Mouse (Mus musculus) forebrain, embryonic 14.5 days (tissue): Measurements from ENCODE around the gene H2afv. TPM values are rescaled to one million over a fixed set of nuclear protein-coding genes. Genes with fewer than 3 reads are reported as not detected.
A peak's percentile ranks its signal among the peaks of the same experiment; 100 is the strongest.
"Not testable (repeated sequence)": the region's sequence is repeated elsewhere in the genome, so short reads cannot be mapped to it uniquely, and the experiment has no call there.

Source experiments
- ATAC-seq: fragments of 200-750 bp; cut with Nextera tagmentation; 2 replicates; pipeline ENCODE4 v1.8.0; 2017; ENCODE audit warnings: mild to moderate bottlenecking, moderate library complexity
- DNase-seq: peaks from one replicate; pipeline ENCODE4 v3.0.0-alpha.2; 2015; ENCODE audit warnings: low spot score
- H3K27ac ChIP-seq: fragments of 300-500 bp; sonication (generic); 2 replicates; pipeline ENCODE4 v1.5.1; 2014; ENCODE audit warnings: low read depth, mild to moderate bottlenecking, control low read depth, low read length, moderate library complexity
- H3K27me3 ChIP-seq: fragments of 300-500 bp; sonication (generic); replicated peaks from 2 replicates; pipeline ENCODE4 v1.6.1; 2014; ENCODE audit warnings: low read length, control low read depth, mixed read lengths; ENCODE audit not compliant: control insufficient read depth, insufficient read depth
- H3K36me3 ChIP-seq: fragments of 300-500 bp; sonication (generic); 2 replicates; pipeline ENCODE4 v1.6.1; 2014; ENCODE audit warnings: low read length, control low read depth; ENCODE audit not compliant: control insufficient read depth, insufficient read depth
- H3K4me1 ChIP-seq: fragments of 300-500 bp; sonication (generic); 2 replicates; pipeline ENCODE4 v1.6.1; 2014; ENCODE audit warnings: antibody characterized with exemption, low read length, control low read depth; ENCODE audit not compliant: control insufficient read depth, insufficient read depth
- H3K4me2 ChIP-seq: fragments of 300-500 bp; sonication (generic); 2 replicates; pipeline ENCODE4 v1.6.1; 2014; ENCODE audit warnings: mild to moderate bottlenecking, control low read depth, low read length
- H3K4me3 ChIP-seq: fragments of 300-500 bp; sonication (generic); 2 replicates; pipeline ENCODE4 v1.5.1; 2014; ENCODE audit warnings: low read depth, low read length, control low read depth
- H3K9ac ChIP-seq: fragments of 300-500 bp; sonication (generic); 2 replicates; pipeline ENCODE4 v1.6.1; 2014; ENCODE audit warnings: mild to moderate bottlenecking, low read length, control low read depth, moderate library complexity
- H3K9me3 ChIP-seq: fragments of 300-500 bp; sonication (generic); replicated peaks from 2 replicates; pipeline ENCODE4 v1.6.1; 2016; ENCODE audit warnings: low read length, control low read depth, mixed read lengths; ENCODE audit not compliant: control insufficient read depth
- whole genome bisulfite sequencing: fragments of 180-500 bp; shearing (Covaris S2); extraction: QIAGEN DNeasy Blood & Tissue Kit; methylation state at CpG from one replicate; pipeline ENCODE4 v1.1.7; 2014; 5-methylcytosine and 5-hydroxymethylcytosine counted together
- polyA plus RNA-seq: library from polyadenylated mRNA; unstranded; fragments of >200 nt; fragmentation: Nextera tagmentation; extraction: Ambion mirVana; gene quantifications from 2 replicates; pipeline ENCODE4 v1.2.1, GENCODE M21; 2014

Gene H2afv
- polyA plus RNA-seq, 1 experiment from 2014 or later: 826 TPM

DNA sequence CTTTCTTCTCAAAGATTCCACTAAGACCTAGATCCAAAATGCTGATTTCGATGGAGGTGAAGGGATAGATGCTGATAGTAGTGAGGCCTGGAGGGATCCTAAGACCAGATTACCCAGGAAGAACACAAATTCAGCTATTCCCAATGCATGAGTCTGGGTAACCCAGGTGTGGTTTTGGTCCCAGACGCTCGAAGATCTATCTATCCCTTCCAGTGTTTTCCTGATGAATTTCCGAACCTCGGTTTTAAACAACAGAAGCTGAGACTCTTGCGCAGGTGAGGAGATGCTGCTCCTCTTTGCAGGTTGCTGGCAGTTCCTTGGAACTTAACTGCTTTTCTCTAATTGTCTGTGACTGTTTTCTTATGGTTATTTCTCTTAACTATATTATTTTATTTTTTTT is 30.1 kb upstream of the H2afv start:
- H3K27ac ChIP-seq: no peak overlapping the region; the same call in 1 of the 2 replicates
- peak overlapping the region; percentile 80 for H3K9ac ChIP-seq
- 39% methylated on average over 6 of the region's 6 CpGs for WGBS
- H3K36me3 ChIP-seq: peaks cover 2% of the 10 kb centered on the region; the same call in 1 of the 2 replicates
- no peak for ATAC-seq
- no peaks in the 10 kb centered on the region for H3K27me3 ChIP-seq
- peak overlapping the region; percentile 96 for H3K4me3 ChIP-seq
- DNase-seq: no peak
- H3K4me2 ChIP-seq: peak overlapping the region; percentile 98
- peaks cover 40% of the 10 kb centered on the region for H3K4me1 ChIP-seq
- H3K9me3 ChIP-seq: no peaks in the 10 kb centered on the region

DNA sequence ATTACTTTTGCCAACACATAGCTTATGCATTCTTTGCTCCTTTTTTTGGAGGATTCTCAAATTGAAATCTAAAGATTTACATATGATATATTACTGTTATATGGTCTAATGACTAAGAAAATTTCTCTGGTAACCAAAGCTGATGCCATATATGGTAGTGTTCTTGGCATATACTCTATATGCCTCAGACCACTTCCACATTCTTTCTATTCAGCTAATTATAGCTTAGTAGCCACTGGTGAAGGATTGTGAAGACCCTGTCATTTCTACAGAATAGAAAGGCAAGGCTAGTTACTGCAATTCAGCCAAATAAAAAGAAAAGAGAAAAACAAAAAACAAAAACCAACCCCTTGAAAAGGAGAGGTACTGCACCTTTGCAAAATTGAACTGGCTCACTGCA is 27.8 kb upstream of the H2afv start:
- H3K4me3 ChIP-seq: peak overlapping the region; percentile 96

DNA sequence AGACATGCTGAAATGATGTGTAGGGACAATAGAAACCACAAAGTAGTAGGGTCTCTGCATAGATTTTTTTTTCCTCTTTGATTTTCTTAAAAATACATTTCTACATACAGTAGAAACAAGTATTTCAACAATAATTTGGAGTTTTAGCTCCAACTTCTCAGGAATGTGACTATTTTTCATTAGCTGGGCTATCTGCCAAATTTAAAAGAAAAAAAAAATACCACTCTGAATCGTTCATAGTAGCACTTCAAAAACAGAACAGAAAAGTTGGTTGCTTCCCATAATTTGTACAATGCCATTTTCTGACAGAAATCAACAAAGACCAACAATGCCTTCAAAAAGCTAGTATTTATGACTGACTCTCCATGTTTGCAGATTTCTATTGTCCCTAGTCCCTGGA is 27.2 kb upstream of the H2afv start:
- Histone ChIP-seq H3K4me1 (peaks cover 42% of the 10 kb centered on the region), H3K27me3 (no peaks in the 10 kb centered on the region)
- 13% methylated on average over 1 of the region's 1 CpGs for WGBS

More for the DNA sequence above, 27.8 kb upstream of the H2afv start:
- DNase-seq: peak; percentile 22
- Histone ChIP-seq H3K36me3 (peaks cover 9% of the 10 kb centered on the region; the same call in 1 of the 2 replicates), H3K4me2 (peak overlapping the region; percentile 98), H3K9ac (peak overlapping the region; percentile 51), H3K27me3 (no peaks in the 10 kb centered on the region), H3K9me3 (no peaks in the 10 kb centered on the region), H3K4me1 (peaks cover 42% of the 10 kb centered on the region), H3K27ac (no peak overlapping the region)
- no peak for ATAC-seq

DNA sequence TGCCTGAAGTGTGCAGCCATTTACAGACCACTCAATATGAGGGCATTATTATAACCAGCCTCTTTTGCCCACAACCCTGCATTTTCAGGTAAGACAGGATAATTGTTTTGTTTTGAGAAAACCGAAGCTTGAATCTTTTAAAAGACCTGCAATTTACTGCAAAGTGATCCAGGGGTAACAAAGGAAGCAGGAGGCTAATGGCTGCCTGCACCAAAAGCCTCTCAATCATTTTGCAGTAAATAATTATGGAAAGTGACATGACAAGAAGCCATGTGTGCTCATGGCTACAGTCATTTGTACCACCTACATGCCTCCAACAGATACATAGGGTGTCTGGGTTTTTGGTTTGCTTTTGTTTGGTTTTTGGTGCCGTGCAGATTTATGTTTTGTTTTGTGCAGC is 26.8 kb upstream of the H2afv start:
- Histone ChIP-seq H3K9me3 (no peaks in the 10 kb centered on the region), H3K4me2 (peak overlapping the region; percentile 98), H3K4me3 (peak overlapping the region; percentile 96), H3K9ac (peak overlapping the region; percentile 50), H3K4me1 (peaks cover 42% of the 10 kb centered on the region), H3K27ac (peak overlapping the region; percentile 34; the same call in 1 of the 2 replicates), H3K36me3 (peaks cover 18% of the 10 kb centered on the region; the same call in 1 of the 2 replicates), H3K27me3 (no peaks in the 10 kb centered on the region)
- peak; percentile 25 for DNase-seq
- no peak for ATAC-seq
- WGBS: 43% methylated on average over 2 of the region's 2 CpGs

More for the DNA sequence above, 27.2 kb upstream of the H2afv start:
- no peak for ATAC-seq
- H3K36me3 ChIP-seq: peaks cover 14% of the 10 kb centered on the region; the same call in 1 of the 2 replicates
- H3K27ac ChIP-seq: peak overlapping the region; percentile 34; the same call in 1 of the 2 replicates
- peak overlapping the region; percentile 51 for H3K9ac ChIP-seq
- no peaks in the 10 kb centered on the region for H3K9me3 ChIP-seq
- peak overlapping the region; percentile 96 for H3K4me3 ChIP-seq
- H3K4me2 ChIP-seq: peak overlapping the region; percentile 98
- DNase-seq: no peak

DNA sequence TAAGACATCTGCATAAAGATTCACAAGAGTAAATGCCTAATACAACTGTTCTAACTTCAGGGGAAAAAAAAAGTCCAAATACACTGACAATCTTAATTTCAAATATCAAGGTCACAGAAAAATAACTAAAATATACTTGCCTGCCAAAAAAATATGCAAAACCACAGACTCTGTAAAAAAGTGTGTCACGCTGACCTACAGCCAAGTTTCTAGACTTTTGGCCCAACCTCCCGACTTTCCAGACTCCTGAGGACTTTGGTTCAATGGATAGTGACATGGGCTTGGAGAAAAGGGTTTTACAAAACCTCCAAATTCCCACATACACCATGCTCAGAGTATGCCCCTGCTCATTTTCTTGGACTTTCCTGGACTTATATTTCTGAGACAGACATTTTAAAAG is 24.3 kb upstream of the H2afv start:
- 85% methylated on average over 2 of the region's 2 CpGs for WGBS
- H3K4me3 ChIP-seq: no peak overlapping the region
- no peak overlapping the region for H3K4me2 ChIP-seq
- no peak overlapping the region for H3K27ac ChIP-seq
- ATAC-seq (no peak), DNase-seq (no peak)
- no peak overlapping the region for H3K9ac ChIP-seq
- no peaks in the 10 kb centered on the region for H3K27me3 ChIP-seq
- peaks cover 30% of the 10 kb centered on the region for H3K4me1 ChIP-seq
- H3K9me3 ChIP-seq: no peaks in the 10 kb centered on the region
- peaks cover 27% of the 10 kb centered on the region; the same call in 1 of the 2 replicates for H3K36me3 ChIP-seq

DNA sequence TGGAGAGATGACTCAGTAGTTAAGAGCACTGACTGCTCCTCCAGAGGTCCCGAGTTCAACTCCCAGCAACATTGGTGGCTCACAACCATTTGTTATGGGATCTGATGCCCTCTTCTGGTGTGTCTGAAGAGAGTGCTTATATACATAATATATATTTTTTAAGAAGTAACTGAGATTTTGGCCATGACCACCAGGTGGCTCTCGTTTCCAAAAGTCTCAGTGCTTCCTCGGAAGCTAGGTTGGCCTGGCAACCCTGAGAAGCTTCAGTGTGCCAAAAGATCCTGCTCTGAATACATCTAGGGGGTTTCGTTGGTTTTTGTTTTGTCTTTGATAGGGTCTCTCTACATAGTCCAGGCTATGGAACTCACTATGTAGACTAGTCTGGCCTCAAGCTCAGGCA is 20.9 kb upstream of the H2afv start:
- ATAC-seq (peak; percentile 77), DNase-seq (peak; percentile 92)
- H3K27me3 ChIP-seq: no peaks in the 10 kb centered on the region
- H3K36me3 ChIP-seq: peaks cover 27% of the 10 kb centered on the region; the same call in 1 of the 2 replicates
- H3K9ac ChIP-seq: no peak overlapping the region
- H3K4me3 ChIP-seq: no peak overlapping the region
- H3K4me1 ChIP-seq: peaks cover 6% of the 10 kb centered on the region
- no peak overlapping the region for H3K4me2 ChIP-seq
- H3K27ac ChIP-seq: no peak overlapping the region
- WGBS: 30% methylated on average over 4 of the region's 4 CpGs
- no peaks in the 10 kb centered on the region for H3K9me3 ChIP-seq

DNA sequence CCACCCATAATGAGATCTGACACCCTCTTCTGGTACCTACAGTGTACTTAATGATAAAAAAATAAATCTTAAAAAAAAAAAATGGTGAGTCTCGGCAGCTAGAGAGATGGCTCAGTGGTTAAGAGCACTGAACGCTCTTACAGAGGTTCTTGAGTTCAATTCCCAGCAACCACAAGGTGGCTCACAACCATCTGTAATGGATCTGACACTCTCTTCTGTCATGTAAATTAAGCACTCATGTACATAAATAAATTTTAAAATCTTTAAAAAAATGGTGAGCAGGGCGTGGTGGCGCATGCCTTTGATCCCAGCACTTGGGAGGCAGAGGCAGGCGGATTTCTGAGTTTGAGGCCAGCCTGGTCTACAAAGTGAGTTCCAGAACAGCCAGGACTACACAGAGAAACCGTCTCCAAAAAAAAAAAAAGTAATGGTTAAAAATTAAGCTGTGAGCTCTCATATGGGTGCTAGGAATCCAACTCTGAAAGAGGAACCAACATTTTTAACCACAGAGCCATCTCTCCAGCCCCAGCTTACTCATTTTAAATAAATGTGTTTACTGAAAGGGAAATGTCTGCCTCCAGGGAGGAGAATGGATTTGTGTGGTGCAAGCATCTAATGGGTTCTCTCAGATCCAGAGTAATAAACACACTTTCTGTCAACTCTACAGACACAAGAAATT is 19.1 kb upstream of the H2afv start:
- H3K9me3 ChIP-seq: no peaks in the 10 kb centered on the region
- peaks cover 27% of the 10 kb centered on the region; the same call in 1 of the 2 replicates for H3K36me3 ChIP-seq
- H3K4me1 ChIP-seq: 0 out of 2 replicates have a peak, but pooled peaks cover under 1% of the 10 kb centered on the region
- H3K4me2 ChIP-seq: no peak overlapping the region
- no peaks in the 10 kb centered on the region for H3K27me3 ChIP-seq
- WGBS: 92% methylated on average over 6 of the region's 6 CpGs
- no peak overlapping the region for H3K27ac ChIP-seq
- ATAC-seq (no peak), DNase-seq (no peak)
- H3K4me3 ChIP-seq: no peak overlapping the region
- H3K9ac ChIP-seq: no peak overlapping the region

DNA sequence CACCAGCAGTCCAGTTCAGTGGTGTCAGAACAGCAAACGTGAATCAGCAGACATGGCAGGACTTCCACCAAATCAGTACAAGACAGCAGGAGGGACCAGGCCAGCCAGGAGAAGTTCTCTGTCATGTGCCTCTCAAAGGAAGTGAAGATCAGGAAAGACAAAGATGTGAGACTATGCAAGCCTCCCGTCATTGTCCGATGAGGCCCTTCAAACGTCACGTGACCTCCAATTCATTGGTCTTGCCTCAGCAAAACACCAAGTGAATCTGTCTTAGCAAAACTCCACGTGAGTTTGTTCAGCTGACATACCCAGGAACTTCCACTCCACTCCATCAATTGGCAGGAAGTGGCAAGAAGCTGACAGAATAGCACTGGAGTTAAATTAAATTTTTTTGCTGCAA is 11.8 kb upstream of the H2afv start:
- no peak overlapping the region for H3K4me3 ChIP-seq
- WGBS: 82% methylated on average over 6 of the region's 6 CpGs
- ATAC-seq: no peak

DNA sequence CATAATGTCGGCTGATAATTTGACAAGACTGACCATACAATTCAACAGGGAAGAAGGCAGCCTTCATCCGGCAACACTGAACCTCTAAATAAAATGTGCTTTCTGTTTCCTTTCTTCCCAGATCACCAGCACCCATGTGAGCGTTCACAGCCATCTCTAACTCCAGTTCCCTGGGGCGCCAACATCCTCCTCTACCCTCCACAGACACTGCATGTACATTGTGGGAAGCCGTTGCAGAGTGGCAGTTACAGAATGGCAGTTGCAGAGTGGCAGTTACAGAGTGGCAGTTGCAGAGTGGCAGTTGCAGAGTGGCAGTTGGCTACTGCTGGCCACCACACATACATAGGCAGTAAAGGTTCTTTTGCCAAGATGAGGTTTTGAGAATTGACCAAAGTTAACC is 3.9 kb upstream of the H2afv start:
- not testable (repeated sequence) for H3K9me3 ChIP-seq, DNase-seq, H3K4me1 ChIP-seq, H3K4me3 ChIP-seq, H3K27ac ChIP-seq, H3K9ac ChIP-seq, H3K36me3 ChIP-seq, H3K27me3 ChIP-seq, H3K4me2 ChIP-seq, ATAC-seq
- 97% methylated on average over 5 of the region's 5 CpGs for WGBS

More for the DNA sequence above, 11.8 kb upstream of the H2afv start:
- no peak overlapping the region for H3K4me2 ChIP-seq
- no peak overlapping the region for H3K27ac ChIP-seq
- no peak for DNase-seq
- no peaks in the 10 kb centered on the region for H3K36me3 ChIP-seq
- no peaks in the 10 kb centered on the region for H3K4me1 ChIP-seq
- no peaks in the 10 kb centered on the region for H3K27me3 ChIP-seq
- H3K9me3 ChIP-seq: no peaks in the 10 kb centered on the region
- H3K9ac ChIP-seq: no peak overlapping the region
